9 mouse cellular contexts compared by ENCODE assay signal in the genomic region with DNA sequence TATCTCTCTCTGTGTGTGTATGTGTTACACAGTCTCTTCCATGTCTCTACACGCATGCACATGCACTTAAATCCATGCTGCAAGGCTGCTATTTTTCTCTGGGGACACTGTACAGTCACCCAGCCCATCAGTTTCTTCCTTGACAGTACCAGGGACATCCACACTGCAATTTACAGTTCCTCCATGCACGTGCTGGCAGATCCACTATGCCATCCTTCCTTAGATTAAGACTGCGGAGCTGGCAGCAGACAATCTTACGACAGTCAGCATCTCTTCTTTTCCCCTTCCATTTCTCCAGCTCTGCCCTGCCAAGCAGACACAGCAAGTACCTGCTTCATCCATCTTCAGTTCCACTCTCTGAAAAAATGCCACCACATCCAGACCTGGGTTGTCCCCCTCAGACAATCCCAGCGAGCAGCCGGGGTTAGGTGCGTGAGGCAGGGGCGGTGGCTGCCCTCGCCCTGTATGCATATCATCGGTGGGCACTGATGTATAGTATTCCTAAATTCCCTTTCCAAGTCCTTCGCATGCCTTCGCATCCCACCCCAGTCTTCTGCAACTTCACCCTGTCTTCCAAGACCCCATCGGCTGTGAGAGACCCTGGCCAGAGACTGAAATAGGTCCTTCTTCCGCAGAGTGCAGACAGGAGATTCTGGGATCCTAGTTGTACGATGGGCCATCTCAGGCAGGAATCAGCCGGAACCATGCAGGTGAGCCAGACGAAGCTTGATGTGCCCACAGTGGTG.
DNase-seq lines count a peak whose midpoint lies in the region; ATAC-seq lines count a peak whose summit lies in the region.
"Had no signal": no experiment of that assay in that cellular context is flagged by ENCODE, and none has a peak within 500 bp of the region (broad histone marks: within the 10 kb centered on the region; RNA-seq: fewer than 3 reads in every experiment).

No protein-coding gene starts in this region.

- no peak for ATAC-seq in embryonic facial prominence, embryonic 12.5 days (ENCODE audit: insufficient number of reproducible peaks, insufficient read depth, low FRiP score, low TSS enrichment)
- no peak for ATAC-seq in hindbrain, embryonic 11.5 days (ENCODE audit: low FRiP score)
- no peak for ATAC-seq in limb, embryonic 12.5 days (ENCODE audit: insufficient number of reproducible peaks, insufficient read depth, low FRiP score, low TSS enrichment, low read depth)
- ATAC-seq in stomach, embryonic 15.5 days (ENCODE audit: insufficient read depth, low FRiP score, low read depth): no peak
- ATAC-seq in inflammation-experienced regulatory T-cells, adult 6 months: no peak
- ATAC-seq: Patski had no signal

- H3K4me3 ChIP-seq in embryonic facial prominence, embryonic 12.5 days: no peak overlapping the region
- H3K4me3 ChIP-seq in hindbrain, embryonic 11.5 days (ENCODE audit: low read depth, low read length): no peak overlapping the region
- H3K4me3 ChIP-seq in limb, embryonic 12.5 days (replicated peaks): no peak overlapping the region
- no peak overlapping the region; the same call in 1 of the 2 replicates for H3K4me3 ChIP-seq in stomach, embryonic 15.5 days (replicated peaks)

- peak overlapping the region; percentile 53 for H3K4me2 ChIP-seq in embryonic facial prominence, embryonic 12.5 days (replicated peaks)
- H3K4me2 ChIP-seq in hindbrain, embryonic 11.5 days (replicated peaks; ENCODE audit: low read depth, low read length): no peak overlapping the region
- H3K4me2 ChIP-seq in limb, embryonic 12.5 days: peak overlapping the region; percentile 53
- peak overlapping the region; percentile 48; the same call in 1 of the 2 replicates for H3K4me2 ChIP-seq in stomach, embryonic 15.5 days

- WGBS in embryonic facial prominence, embryonic 12.5 days: 86% methylated on average over 17 of the region's 17 CpGs
- 89% methylated on average over 17 of the region's 17 CpGs for WGBS in hindbrain, embryonic 11.5 days
- WGBS in limb, embryonic 12.5 days: 88% methylated on average over 17 of the region's 17 CpGs
- WGBS in stomach, embryonic 15.5 days: 79% methylated on average over 17 of the region's 17 CpGs

- H3K27ac ChIP-seq in embryonic facial prominence, embryonic 12.5 days: peak overlapping the region; percentile 98
- H3K27ac ChIP-seq in hindbrain, embryonic 11.5 days (ENCODE audit: low read depth, low read length): peak overlapping the region; percentile 91
- H3K27ac ChIP-seq in limb, embryonic 12.5 days: peak overlapping the region; percentile 97
- H3K27ac ChIP-seq in stomach, embryonic 15.5 days: peak overlapping the region; percentile 97

- no peaks in the 10 kb centered on the region for H3K9me3 ChIP-seq in embryonic facial prominence, embryonic 12.5 days
- no peaks in the 10 kb centered on the region for H3K9me3 ChIP-seq in hindbrain, embryonic 11.5 days (ENCODE audit: control insufficient read depth, low read length)
- no peaks in the 10 kb centered on the region for H3K9me3 ChIP-seq in limb, embryonic 12.5 days
- H3K9me3 ChIP-seq in stomach, embryonic 15.5 days: no peaks in the 10 kb centered on the region

- peak; percentile 20 to 43 for DNase-seq in left cerebral cortex, adult 18-20 months (ENCODE audit: low spot score in 2 of 2)
- DNase-seq in left cerebral cortex, adult 11 months (ENCODE audit: low spot score): no peak
- no peak for DNase-seq in hindbrain, embryonic 11.5 days (ENCODE audit: low spot score)
- no peak for DNase-seq in urinary bladder, postnatal 4 days (ENCODE audit: low spot score in 2 of 2)

- H3K36me3 ChIP-seq in embryonic facial prominence, embryonic 12.5 days: no peaks in the 10 kb centered on the region
- H3K36me3 ChIP-seq in hindbrain, embryonic 11.5 days (ENCODE audit: control insufficient read depth, insufficient read depth, low read length): no peaks in the 10 kb centered on the region
- no peaks in the 10 kb centered on the region for H3K36me3 ChIP-seq in limb, embryonic 12.5 days
- H3K36me3 ChIP-seq in stomach, embryonic 15.5 days: no peaks in the 10 kb centered on the region

- no peaks in the 10 kb centered on the region for H3K27me3 ChIP-seq in embryonic facial prominence, embryonic 12.5 days
- H3K27me3 ChIP-seq in hindbrain, embryonic 11.5 days (ENCODE audit: control insufficient read depth, insufficient read depth, low read length): no peaks in the 10 kb centered on the region
- no peaks in the 10 kb centered on the region for H3K27me3 ChIP-seq in limb, embryonic 12.5 days
- no peaks in the 10 kb centered on the region for H3K27me3 ChIP-seq in stomach, embryonic 15.5 days (replicated peaks)
- H3K27me3 ChIP-seq: Patski had no signal

- H3K4me1 ChIP-seq in embryonic facial prominence, embryonic 12.5 days: peaks cover 42% of the 10 kb centered on the region
- peaks cover 17% of the 10 kb centered on the region for H3K4me1 ChIP-seq in hindbrain, embryonic 11.5 days (replicated peaks; ENCODE audit: control insufficient read depth, insufficient read depth, low read length)
- peaks cover 48% of the 10 kb centered on the region for H3K4me1 ChIP-seq in limb, embryonic 12.5 days (replicated peaks)
- peaks cover 23% of the 10 kb centered on the region for H3K4me1 ChIP-seq in stomach, embryonic 15.5 days

- no peak overlapping the region for H3K9ac ChIP-seq in embryonic facial prominence, embryonic 12.5 days
- H3K9ac ChIP-seq in hindbrain, embryonic 11.5 days (ENCODE audit: low read depth, low read length): peak overlapping the region; percentile 21; the same call in 1 of the 2 replicates
- no peak overlapping the region for H3K9ac ChIP-seq in limb, embryonic 12.5 days (replicated peaks)
- H3K9ac ChIP-seq in stomach, embryonic 15.5 days: no peak overlapping the region

Comparison
In these comparisons a context has a peak if more than half of its experiments do, and no peak if none do; other contexts are left out.
1. DNase-seq: peak in left cerebral cortex, adult 18-20 months (2 of 2); none in left cerebral cortex, adult 11 months (single experiment), hindbrain, embryonic 11.5 days (single experiment) and urinary bladder, postnatal 4 days (0 of 2).
2. Peak in every context shown above with its lines, with median percentiles within 50 percentile points of each other: H3K27ac ChIP-seq.